Mouse (Mus musculus): Measurements from ENCODE around the gene Cryba4.

Gene Cryba4

DNA sequence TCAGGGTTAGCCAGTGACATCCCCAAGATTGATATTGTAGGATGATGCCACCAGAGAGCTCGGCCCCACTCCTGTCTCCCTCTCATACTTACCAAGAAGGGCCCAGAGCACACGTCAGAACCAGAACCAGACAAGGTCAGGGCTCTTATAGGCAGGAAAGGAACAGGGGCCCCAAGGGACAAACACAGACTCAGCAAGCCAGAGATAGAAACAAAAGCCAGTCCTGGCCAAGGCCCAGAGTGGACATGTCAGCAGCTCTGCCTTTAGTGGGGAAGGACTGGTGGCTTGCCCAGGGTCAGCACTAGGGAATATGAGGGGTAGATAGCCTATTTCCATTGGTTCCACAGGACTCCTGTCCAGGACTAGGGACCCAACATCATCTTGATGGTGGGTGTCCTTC is at the start of gene Cryba4:
TSS of gene Cryba4 (minus strand) at position 119 of the 400 bp plus-strand sequence.
- no peak for DNase-seq (ENCODE audit: low spot score)

DNA sequence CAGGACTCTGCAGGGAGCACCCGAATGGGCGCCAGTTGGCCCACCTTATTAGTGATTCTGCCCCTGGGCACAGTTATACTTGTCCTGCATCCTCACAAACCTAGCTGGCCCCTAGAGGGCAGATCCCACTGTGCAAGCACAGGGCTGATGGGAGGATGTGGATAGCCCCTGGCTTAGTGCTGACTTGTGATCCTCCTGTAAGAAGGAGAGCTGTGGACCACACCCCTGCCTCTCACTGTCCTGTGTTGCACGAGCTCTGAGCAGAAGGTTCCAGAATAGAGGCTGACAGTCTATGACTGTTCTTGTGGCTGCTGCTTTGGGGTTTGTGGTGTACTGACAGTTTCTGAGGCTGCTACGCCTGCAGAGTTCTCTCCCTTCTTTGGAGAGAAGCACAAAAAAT is 49.4 kb upstream of the Cryba4 start:
- DNase-seq (ENCODE audit: low spot score): no peak

DNA sequence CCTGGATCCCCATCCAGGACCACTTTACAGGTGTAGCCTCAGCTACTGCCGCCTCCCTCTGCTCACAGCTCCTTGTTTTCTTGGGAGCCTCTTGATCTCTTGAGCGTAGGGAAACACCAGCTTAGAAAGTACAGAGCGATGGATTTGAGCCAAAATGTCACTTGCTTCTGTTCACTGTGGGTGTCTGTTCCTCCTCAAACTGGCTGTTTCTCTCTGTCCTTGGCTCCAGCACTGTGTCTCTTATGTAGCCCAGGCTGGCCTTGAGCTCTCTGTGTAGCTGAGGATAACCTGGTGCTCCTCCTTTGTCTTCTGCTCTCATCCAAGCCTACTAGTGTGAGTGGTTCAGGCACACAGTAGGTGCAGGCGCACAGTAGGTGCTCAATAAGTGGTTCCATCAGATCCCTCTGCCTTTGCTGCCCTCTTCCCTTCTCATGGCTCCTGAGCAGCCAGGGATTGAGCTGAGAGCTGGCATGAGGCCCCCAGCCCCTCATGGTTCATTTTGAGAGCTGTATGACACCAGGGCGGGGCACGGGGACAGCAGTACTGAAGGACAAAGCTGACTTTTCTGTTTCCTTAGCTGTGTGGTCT is 48.5 kb upstream of the Cryba4 start:
- no peak for DNase-seq (ENCODE audit: low spot score)

DNA sequence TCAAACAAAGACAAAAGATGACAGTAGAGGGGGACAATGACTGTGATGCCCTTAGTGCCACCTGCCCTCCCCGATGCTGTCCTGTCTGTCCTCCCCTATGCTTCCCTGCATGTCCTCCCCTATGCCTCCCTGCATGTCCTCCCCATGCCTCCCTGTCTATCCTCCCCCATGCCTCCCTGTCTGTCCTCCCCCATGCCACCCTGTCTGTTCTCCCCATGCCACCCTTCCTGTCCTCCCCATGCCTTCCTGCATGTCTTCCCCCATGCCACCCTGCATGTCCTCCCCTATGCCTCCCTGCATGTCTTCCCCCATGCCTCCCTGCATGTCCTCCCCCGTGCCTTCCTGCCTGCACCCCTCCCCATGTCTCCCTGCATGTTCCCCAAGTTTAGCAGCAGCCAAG is 47.8 kb upstream of the Cryba4 start:
- no peak for DNase-seq (ENCODE audit: low spot score)

- no peak for DNase-seq (ENCODE audit: low spot score)
Observed at GRCm38 (mm10) chr5:112299399-112299798, 47.1 kb upstream of the Cryba4 start.

DNA sequence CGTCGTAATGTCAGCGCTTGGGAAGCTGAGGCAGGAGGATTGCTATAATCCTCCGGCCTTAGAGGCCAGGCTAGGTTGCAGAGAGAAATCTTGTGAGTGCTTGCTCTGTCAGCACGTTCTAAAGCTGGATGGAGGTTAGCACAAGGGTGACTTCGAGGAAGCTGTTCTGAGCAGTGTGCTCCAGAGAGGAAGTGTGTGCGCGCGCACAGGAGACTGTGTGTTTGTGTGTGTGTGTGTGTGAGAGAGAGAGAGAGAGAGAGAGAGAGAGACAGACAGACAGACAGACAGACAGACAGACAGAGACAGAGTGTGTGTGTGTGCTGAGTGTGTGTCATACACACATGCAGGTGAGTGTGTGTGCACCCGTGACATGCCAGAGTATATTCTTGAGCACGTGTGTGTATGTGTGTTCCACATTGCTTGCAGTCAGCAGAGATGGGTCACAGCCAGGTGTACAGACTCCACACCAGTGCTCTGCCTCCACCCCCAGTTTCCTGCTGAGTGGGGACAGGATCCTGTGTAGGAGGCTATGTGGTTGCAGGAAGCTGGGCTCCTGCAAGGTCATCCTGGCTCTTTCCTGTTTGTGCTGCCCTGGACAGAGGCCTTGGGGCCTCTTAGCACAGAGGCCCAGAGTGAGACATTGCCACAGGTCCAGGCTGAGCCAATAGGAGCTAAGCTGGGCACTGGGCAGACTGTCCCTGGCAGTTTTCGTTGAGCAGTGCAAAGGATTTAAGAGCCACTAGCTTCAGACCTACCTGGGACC is 46.1 kb upstream of the Cryba4 start:
- DNase-seq (ENCODE audit: low spot score): no peak

- no peak for DNase-seq (ENCODE audit: low spot score)
Observed at GRCm38 (mm10) chr5:112297257-112297656, 44.9 kb upstream of the Cryba4 start.

DNA sequence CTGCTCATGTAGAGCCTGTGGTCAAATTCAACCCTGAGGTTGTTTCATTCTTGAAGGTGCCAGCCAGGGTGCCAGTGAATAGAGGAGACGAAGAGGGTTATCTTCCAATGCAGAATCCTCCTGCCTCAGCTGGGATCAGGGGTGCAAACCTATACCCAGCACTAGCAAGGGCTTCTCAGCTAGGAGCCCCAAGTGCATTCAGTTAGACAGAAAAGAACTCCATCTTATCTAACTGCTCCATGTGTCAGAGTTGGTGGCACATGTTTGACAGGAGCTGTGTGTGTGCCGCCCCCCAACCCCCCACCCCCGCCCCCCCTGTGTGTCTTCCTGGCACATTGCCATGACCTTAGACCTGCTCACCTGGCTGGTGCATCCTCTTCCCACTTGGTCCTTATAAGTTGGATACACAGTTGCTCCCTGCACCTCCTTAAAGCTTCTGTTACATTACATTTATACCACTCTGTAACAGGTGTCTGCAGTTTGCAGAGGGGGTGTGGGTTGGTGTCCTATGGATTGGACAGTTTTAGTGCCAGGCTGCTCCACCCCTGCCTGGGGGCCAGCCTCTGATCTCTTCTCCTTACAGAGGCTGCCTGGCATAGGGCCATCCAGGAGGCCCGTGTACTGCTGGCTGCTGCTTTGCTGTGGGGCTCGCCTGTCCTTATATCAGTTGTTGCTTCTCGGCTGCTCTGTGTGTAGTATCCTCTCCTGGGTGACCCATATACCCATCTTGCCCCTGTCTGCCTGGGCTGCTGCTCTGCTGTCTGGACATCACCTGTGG is 44.3 kb upstream of the Cryba4 start:
- DNase-seq (ENCODE audit: low spot score): no peak

DNA sequence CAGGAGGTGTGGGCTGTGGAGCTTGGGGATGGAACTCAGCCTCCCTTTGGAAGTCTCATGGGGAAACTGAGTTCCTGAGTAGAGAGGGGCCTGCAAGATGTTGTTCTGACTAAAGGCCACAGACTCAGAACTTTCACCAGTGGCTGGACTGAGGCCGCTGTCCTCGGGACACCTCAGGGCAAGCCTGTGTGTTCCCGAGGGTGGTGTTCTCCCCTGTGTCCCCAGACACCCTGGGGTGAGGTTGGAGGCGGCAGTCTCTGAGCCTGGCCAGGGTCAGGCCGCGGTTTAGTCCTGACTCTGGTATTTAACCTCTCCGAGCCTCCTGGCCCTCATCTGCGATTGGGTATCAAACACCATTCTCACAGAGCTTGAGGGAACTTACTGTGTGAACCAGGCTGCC is 43.2 kb upstream of the Cryba4 start:
- no peak for DNase-seq (ENCODE audit: low spot score)

GRCm38 (mm10) chr5:112295162-112295561 is 42.8 kb upstream of the Cryba4 start:
- DNase-seq (ENCODE audit: low spot score): no peak

DNA sequence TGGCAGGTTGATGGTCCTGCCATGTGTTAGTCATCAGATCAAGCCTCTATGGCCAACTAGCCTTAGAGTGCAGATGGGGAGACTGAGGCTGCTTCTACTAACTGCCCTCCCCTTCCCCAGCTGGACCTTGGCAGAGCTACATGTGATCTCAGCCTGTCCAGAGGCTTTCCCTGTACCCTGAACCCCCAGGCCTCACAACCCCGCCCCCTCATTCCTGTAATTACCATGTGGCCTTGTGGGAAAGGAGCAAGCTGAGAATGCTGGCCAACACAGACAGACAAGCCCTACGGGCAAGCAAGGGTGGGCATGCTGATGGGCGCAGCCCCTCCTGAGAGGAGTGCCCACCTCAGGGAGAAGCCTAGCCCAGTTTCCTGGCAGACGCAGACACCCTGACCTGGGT is 42.4 kb upstream of the Cryba4 start:
- no peak for DNase-seq (ENCODE audit: low spot score)

GRCm38 (mm10) chr5:112293800-112294199 is 41.5 kb upstream of the Cryba4 start:
- DNase-seq (ENCODE audit: low spot score): no peak

DNA sequence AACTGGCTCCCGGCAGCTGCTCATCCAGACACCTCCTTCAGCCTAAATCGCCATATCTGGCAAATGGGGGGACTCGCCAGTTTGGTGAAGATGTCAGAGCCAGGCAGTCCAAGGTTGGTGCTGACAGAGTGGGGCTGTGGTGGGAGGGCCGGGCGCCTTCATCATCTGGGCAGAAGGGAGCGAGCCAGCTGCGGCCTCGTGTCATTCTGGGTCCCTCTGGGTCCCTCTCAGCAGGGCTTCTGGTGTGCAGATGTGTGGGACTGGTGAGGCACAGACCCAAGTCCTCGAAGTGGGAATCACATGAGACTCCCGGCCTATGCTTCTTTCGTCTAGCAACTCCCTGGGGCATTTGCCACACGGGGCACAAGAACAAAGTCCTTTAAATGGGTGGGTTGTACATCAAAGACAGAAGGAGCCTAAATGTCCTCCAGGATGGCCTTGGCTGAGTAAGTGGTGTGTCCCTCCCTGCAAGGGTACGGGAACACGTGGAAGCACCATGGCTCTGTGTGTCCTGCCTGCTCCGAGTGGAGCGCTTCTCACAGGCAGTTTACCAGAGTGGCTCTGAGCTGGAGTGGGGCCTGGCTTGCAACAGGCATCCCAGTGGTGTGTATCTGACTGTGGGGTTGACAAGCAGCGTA is 40.1 kb upstream of the Cryba4 start:
- DNase-seq (ENCODE audit: low spot score): no peak

DNA sequence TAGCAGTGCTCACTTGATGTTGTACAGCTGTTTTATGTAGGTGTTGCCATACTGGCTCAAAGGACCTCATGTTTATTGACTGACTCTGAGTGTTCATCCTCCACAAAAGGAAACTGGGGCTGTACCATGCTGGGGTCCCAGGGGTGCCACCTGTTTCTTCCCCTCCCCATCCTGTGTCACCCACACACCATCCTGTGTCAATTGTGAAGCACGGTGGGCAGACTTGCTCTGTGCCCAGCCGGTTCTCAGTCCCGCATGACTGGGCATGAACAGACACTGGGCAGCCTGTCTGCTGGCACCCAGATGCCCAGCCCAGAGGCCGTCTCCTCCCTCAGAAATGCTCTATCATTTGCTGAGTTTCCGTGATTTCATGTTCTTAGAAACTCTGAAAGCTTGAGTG is 39.5 kb upstream of the Cryba4 start:
- DNase-seq (ENCODE audit: low spot score): no peak

GRCm38 (mm10) chr5:112290536-112290880 is 38.2 kb upstream of the Cryba4 start:
- DNase-seq (ENCODE audit: low spot score): no peak

- no peak for DNase-seq (ENCODE audit: low spot score)
Observed at GRCm38 (mm10) chr5:112289819-112290535, 37.7 kb upstream of the Cryba4 start.

GRCm38 (mm10) chr5:112289236-112289635 is 36.9 kb upstream of the Cryba4 start:
- no peak for DNase-seq (ENCODE audit: low spot score)

DNA sequence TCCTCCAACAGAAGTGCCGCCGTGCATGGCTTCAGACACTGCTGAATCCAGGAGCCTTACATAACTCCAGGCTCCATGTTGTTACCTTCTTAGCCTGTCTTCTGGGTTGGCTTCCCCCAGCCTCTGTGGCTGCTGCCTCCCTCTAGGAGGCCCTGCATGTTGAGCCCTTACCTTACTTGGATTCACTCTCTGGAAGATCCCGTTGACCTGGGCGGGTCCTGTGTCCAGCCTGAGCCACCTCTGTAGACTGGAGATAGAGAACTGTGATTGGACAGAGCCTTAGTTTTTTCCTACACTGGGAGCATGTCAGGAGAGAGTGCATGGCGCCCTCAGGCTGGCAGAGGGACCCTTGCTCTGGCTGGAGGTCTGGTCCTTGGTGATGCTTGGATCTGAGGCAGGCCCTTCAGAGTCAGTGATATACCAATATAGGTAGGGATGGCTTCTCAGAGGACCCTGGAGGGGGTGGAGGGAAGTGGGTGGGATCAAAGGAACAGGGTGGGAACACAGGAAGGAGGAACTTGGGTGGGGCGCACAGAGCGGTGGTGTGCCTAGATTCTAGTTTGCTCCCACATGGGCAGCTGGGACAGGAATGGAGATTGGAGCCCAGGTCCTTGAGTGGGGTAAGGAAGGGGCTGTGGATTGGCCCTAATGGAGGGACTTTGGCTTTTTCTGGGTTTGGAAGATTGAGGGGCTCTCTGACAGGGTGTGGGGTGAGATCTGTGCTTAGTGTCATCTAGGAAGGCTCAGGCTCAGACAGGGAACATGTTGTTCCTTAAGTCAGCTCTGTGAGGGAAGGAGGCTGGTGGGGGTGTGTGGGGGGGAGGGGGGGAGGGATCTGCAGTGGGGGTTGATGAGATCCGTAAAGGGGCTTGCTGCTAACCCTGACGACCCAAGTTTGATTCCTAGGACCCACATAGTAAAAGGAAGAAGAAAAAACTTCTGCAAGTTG is 36.1 kb upstream of the Cryba4 start:
- DNase-seq (ENCODE audit: low spot score): no peak

DNA sequence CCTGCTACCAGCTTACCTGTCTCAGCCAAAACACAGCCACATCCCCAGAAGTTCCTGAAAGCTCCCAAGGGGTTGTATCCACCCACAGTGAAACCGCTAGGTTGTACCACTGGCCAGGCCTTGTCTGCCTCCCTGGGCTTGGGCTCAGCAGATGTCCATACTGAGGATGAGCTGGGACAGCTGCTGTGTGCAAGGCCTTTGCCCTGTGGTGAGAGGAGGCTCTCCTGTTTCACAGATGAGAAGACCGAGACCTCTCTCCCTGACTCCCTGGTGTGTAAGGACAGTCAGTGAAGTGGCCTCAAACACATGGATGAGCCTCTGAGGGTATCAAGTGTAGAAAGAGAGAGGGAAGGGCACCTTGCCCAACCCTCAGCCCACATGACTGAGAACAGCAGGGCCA is 35.3 kb upstream of the Cryba4 start:
- no peak for DNase-seq (ENCODE audit: low spot score)

GRCm38 (mm10) chr5:112286984-112287641 is 34.8 kb upstream of the Cryba4 start:
- no peak for DNase-seq (ENCODE audit: low spot score)
